Mouse (Mus musculus) stomach, postnatal 0 days (tissue): ENCODE data around the gene Tsnaxip1. TPM values are rescaled to one million over a fixed set of nuclear protein-coding genes. Genes with fewer than 3 reads are reported as not detected.
A peak's percentile ranks its signal among the peaks of the same experiment; 100 is the strongest.

Experiments used
- ATAC-seq: fragments of 200-750 bp; cut with Nextera tagmentation; 2 replicates; pipeline ENCODE4 v1.8.0; 2017; ENCODE audit not compliant: low FRiP score, low TSS enrichment
- DNase-seq: peaks from one replicate; pipeline ENCODE4 v3.0.0-alpha.2; 2016; ENCODE audit warnings: low spot score
- H3K27ac ChIP-seq: fragments of 300-500 bp; sonication (generic); replicated peaks from 2 replicates; pipeline ENCODE4 v1.5.1; 2014; ENCODE audit warnings: mild to moderate bottlenecking, control low read depth
- H3K27me3 ChIP-seq: fragments of 300-500 bp; sonication (generic); 2 replicates; pipeline ENCODE4 v1.6.1; 2014; ENCODE audit warnings: low read length; ENCODE audit not compliant: control insufficient read depth, insufficient read depth
- H3K36me3 ChIP-seq: fragments of 300-500 bp; sonication (generic); 2 replicates; pipeline ENCODE4 v1.6.1; 2014; ENCODE audit warnings: low read length, mixed read lengths; ENCODE audit not compliant: control insufficient read depth, insufficient read depth
- H3K4me1 ChIP-seq: fragments of 300-500 bp; sonication (generic); replicated peaks from 2 replicates; pipeline ENCODE4 v1.6.1; 2014; ENCODE audit warnings: antibody characterized with exemption; ENCODE audit not compliant: control insufficient read depth, insufficient read depth
- H3K4me2 ChIP-seq: fragments of 300-500 bp; sonication (generic); replicated peaks from 2 replicates; pipeline ENCODE4 v1.6.1; 2014; ENCODE audit warnings: low read depth, mild to moderate bottlenecking, control low read depth, moderate library complexity
- H3K4me3 ChIP-seq: fragments of 300-500 bp; sonication (generic); 2 replicates; pipeline ENCODE4 v1.5.1; 2014; ENCODE audit warnings: low read depth, low read length, control low read depth
- H3K9ac ChIP-seq: fragments of 300-500 bp; sonication (generic); 2 replicates; pipeline ENCODE4 v1.6.1; 2014; ENCODE audit warnings: mild to moderate bottlenecking, low read length, control low read depth, mixed read lengths
- H3K9me3 ChIP-seq: fragments of 300-500 bp; sonication (generic); 2 replicates; pipeline ENCODE4 v1.6.1; 2016; ENCODE audit warnings: low read length; ENCODE audit not compliant: control insufficient read depth
- CTCF ChIP-seq: IDR thresholded peaks from 2 replicates; pipeline ENCODE4 v1.5.1; 2016; ENCODE audit warnings: antibody characterized with exemption, low read depth, mild to moderate bottlenecking, moderate library complexity
- EP300 ChIP-seq: optimal IDR thresholded peaks from 2 replicates; pipeline ENCODE3; 2016; ENCODE audit warnings: antibody characterized with exemption
- WGBS: fragments of 180-500 bp; shearing (Covaris S2); extraction: QIAGEN DNeasy Blood & Tissue Kit; methylation state at CpG from one replicate; pipeline ENCODE4 v1.1.7; 2014; 5-methylcytosine and 5-hydroxymethylcytosine counted together
- polyA plus RNA-seq: library from polyadenylated mRNA; unstranded; fragments of >200 nt; fragmentation: Nextera tagmentation; extraction: Ambion mirVana; gene quantifications from 2 replicates; pipeline ENCODE4 v1.2.1, GENCODE M21; 2015

Gene Tsnaxip1
- polyA plus RNA-seq, 1 experiment from 2014 or later, result not detected

GRCm38 (mm10) chr8:105874301-105874700 is 46.8 kb downstream of the Tsnaxip1 start:
- no peak for DNase-seq
- peak; percentile 38; the same call in 1 of the 2 replicates for ATAC-seq
- TF ChIP-seq EP300, result no peak
- TF ChIP-seq CTCF, result no peak
- no peak overlapping the region for H3K9ac ChIP-seq
- H3K4me3 ChIP-seq, result no peak overlapping the region
- H3K27me3 ChIP-seq, result no peaks in the 10 kb centered on the region
- H3K36me3 ChIP-seq, result peaks cover 13% of the 10 kb centered on the region
- no peaks in the 10 kb centered on the region; the same call in 1 of the 2 replicates for H3K4me1 ChIP-seq
- no peaks in the 10 kb centered on the region for H3K9me3 ChIP-seq
- H3K4me2 ChIP-seq, result no peak overlapping the region
- no peak overlapping the region; the same call in 1 of the 2 replicates for H3K27ac ChIP-seq
- 69% methylated on average over 6 of the region's 6 CpGs for WGBS

GRCm38 (mm10) chr8:105880754-105881520 is 53.4 kb downstream of the Tsnaxip1 start, which contains the start of gene Edc4:
TSS of gene Edc4 (plus strand) at chr8:105880881.
- under 1% methylated on average over 45 of the region's 45 CpGs for WGBS
- Histone ChIP-seq H3K4me1 (no peaks in the 10 kb centered on the region), H3K27ac (peak within 1 kb of the TSS; percentile 73; the same call in 1 of the 2 replicates), H3K4me3 (peak within 1 kb of the TSS; percentile 80), H3K9ac (peak within 1 kb of the TSS; percentile 86), H3K27me3 (no peaks in the 10 kb centered on the region), H3K9me3 (no peaks in the 10 kb centered on the region), H3K4me2 (peak within 1 kb of the TSS; percentile 56), H3K36me3 (peaks cover 19% of the 10 kb centered on the region)
- peak; percentile 88 for DNase-seq
- ATAC-seq, result peak; percentile 92
- TF ChIP-seq EP300 (no peak), CTCF (no peak)

GRCm38 (mm10) chr8:105889756-105890465 is 62.4 kb downstream of the Tsnaxip1 start:
- H3K4me1 ChIP-seq, result no peaks in the 10 kb centered on the region
- TF ChIP-seq CTCF (no peak), EP300 (no peak)
- WGBS, result 94% methylated on average over 12 of the region's 12 CpGs

GRCm38 (mm10) chr8:105890870-105891269 is 63.3 kb downstream of the Tsnaxip1 start:
- DNase-seq (no peak), ATAC-seq (no peak)
- Histone ChIP-seq H3K4me2 (no peak overlapping the region), H3K4me3 (no peak overlapping the region), H3K4me1 (no peaks in the 10 kb centered on the region), H3K36me3 (peaks cover 47% of the 10 kb centered on the region), H3K27ac (no peak overlapping the region), H3K9me3 (no peaks in the 10 kb centered on the region), H3K27me3 (no peaks in the 10 kb centered on the region), H3K9ac (no peak overlapping the region)
- WGBS, result 92% methylated on average over 6 of the region's 6 CpGs
- TF ChIP-seq EP300 (no peak), CTCF (no peak)

More at GRCm38 (mm10) chr8:105889756-105890465, 62.4 kb downstream of the Tsnaxip1 start:
- Histone ChIP-seq H3K36me3 (peaks cover 54% of the 10 kb centered on the region), H3K27ac (no peak overlapping the region), H3K4me3 (no peak overlapping the region), H3K4me2 (no peak overlapping the region), H3K9ac (no peak overlapping the region), H3K27me3 (no peaks in the 10 kb centered on the region), H3K9me3 (no peaks in the 10 kb centered on the region)
- ATAC-seq (no peak), DNase-seq (no peak)

- Histone ChIP-seq H3K36me3 (peaks cover 33% of the 10 kb centered on the region), H3K27ac (no peak overlapping the region), H3K9ac (no peak overlapping the region), H3K4me1 (no peaks in the 10 kb centered on the region), H3K4me3 (no peak overlapping the region), H3K27me3 (no peaks in the 10 kb centered on the region), H3K9me3 (no peaks in the 10 kb centered on the region), H3K4me2 (no peak overlapping the region)
- ATAC-seq (no peak), DNase-seq (peak; percentile 30)
- 87% methylated on average over 6 of the region's 6 CpGs for WGBS
- TF ChIP-seq EP300, result no peak
- TF ChIP-seq CTCF, result peak; percentile 73
Measured at GRCm38 (mm10) chr8:105892432-105892831, 64.9 kb downstream of the Tsnaxip1 start.
